Mouse (Mus musculus) cortical plate, adult 2 months (tissue): ENCODE measurements around the gene Syt16.

ENCODE experiments used
- CTCF ChIP-seq: fragments of 200-500 bp; IDR thresholded peaks from 2 replicates; pipeline ENCODE4 v1.5.1; 2011; ENCODE audit warnings: mild to moderate bottlenecking, control low read depth, low read length; ENCODE audit not compliant: insufficient read depth; ENCODE audit errors: extremely low read depth
- POLR2A ChIP-seq: fragments of 200-500 bp; IDR thresholded peaks from 2 replicates; pipeline ENCODE4 v1.6.1; 2011; ENCODE audit warnings: mild to moderate bottlenecking, low read length, control low read depth; ENCODE audit not compliant: insufficient read depth; ENCODE audit errors: extremely low read depth

DNA sequence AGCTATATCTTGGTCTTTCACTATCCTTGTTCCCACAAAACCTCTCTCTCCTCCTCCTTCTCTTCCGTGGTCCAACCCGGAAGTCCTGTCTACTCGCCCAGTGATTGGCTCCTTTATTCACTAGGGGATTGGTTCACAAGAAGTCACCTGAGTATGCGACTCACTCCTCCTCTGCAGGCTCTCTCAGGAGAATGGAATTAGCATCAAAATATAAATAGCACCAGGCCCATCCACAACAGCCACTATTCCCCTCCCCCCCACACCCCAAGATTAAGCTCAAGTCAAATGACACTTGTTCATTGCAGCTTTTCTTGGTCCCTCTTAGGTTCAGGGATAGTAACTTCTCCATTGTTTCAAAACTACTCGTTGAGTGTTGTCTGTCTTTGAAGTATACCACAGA, 324.5 kb downstream of the Syt16 start:
- TF ChIP-seq CTCF (no peak), POLR2A (no peak)
